Mouse (Mus musculus) cerebellum, postnatal 14 days (tissue): ENCODE data around the gene Pbx3.

Source experiments
- DNase-seq, 2 experiments: peaks; one replicate each; pipeline ENCODE4 v3.0.0; 2021; ENCODE audit warnings: mixed read lengths in 2 of 2

Pbx3 gene

DNA sequence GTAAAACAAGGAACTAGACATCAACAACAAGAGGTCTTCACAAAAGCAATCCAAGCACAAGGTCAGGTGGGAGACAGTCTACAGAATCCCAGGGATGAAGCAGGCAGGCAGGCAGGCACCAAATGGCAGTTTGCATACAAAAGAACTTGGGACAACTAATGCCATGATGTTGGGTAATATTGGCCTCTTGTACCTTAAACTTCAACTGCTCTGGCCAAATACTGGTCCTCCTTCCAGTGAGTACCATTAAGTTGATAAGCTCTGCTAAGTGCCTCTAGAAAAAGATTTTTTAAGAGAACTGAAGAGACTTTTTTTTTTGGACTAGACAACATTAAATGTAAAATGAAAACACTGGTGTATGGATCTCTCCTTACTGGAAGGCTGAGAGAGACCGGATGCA, 83.2 kb downstream of the Pbx3 start:
- no peak for DNase-seq

DNA sequence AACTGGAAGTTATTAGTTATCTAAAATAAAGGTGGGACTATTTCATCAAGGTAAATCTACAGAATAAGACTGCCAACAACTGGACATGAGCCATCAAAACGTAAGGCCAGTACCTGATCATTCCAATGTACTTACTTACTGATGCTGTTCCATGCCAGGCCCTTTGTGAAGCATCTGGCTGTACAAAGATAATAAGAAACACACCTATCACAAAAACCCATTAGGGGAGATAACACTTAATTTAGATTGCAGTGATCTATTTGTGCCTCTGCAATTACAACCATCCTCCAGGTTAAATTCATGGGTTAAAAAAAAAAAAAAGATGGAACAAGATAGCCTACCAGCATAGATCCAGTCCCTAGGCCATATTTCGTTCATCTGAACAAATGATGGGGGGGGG, 88.7 kb downstream of the Pbx3 start:
- DNase-seq, result no peak

DNA sequence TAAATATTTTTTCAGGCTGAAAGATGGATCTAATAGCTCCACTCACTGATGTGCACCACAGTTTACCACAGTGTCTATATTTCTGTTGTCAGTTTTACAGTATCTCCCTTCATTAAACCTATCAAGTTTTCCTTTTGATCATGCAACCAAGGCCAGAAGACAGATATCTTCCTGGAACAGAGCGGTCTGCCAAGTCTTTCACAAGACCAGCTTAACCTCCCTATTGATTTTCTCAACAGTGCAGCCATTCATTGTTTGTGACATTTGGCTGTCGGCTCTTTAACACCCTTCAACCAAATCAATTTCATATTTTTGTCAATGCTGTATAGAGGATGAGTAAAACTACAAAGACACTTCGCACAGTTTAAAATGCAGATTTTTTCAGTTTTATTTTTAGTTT, 91.9 kb downstream of the Pbx3 start:
- DNase-seq, result no peak

DNA sequence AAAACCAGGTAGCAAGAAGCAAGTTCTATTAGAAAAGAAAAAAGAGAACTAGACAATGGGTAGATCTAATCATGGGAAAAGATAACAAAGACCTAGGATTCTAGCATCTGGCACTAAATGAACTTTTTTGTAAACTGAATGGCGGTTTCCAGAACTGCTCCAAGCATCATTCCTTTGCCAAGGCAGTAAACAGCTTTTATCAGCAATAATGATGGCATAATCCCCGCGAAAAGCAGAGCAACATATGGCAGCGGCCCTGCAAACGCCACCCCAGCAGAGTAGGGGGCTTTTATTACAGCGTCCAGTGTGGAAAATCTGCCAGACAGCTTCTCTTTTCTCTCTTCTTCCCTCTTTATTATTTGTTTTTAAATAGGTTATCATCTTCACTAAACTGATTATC, 93.2 kb downstream of the Pbx3 start:
- DNase-seq, result peak in 1 of 2 experiments; percentile 43

- DNase-seq, result peak; percentile 14 to 17
Measured at GRCm38 (mm10) chr2:34275630-34276193, 97.2 kb downstream of the Pbx3 start.

DNA sequence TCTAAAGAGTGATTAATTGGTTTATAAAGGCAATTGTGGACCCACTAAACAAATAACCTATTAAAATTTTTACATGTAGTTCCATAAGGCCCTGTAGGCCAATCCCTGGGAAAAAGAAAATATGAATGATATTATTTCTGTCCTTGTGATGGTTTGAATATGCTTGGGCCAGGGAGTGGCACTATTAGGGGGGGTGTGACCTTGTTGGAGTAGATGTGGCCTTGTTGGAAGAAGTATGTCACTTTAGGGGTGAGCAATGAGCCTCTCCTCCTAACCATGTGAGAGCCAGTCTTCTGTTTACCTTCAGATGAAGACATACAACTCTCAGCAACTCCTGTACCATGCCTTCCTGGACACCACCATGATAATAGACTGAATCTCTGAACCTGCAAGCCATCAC, 110.9 kb downstream of the Pbx3 start:
- DNase-seq, result no peak

- no peak for DNase-seq
Measured at GRCm38 (mm10) chr2:34260653-34261076, 112.3 kb downstream of the Pbx3 start.

- no peak for DNase-seq
Measured at GRCm38 (mm10) chr2:34258256-34258655, 114.7 kb downstream of the Pbx3 start.

DNA sequence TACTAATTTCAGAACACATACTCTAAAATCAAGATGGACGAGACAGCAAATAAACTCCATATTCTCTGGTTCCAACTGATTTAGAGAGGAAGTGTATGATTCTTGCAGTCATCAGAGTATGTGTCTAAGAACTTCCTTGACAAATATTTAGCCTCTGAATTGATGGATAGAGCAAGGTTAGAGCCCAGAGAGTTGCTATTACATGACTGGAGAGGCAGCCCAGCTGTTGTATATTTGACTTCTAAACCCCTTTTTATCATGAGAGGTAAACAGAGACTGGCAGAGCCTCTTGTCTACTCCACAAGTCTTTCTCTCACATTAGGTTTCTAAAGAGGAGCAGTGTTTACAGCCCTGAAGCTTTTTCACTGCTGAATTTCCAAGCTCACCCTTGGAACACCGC, 115.3 kb downstream of the Pbx3 start:
- DNase-seq, result no peak

- DNase-seq, result no peak
Measured at GRCm38 (mm10) chr2:34256000-34256553, 116.9 kb downstream of the Pbx3 start.

DNA sequence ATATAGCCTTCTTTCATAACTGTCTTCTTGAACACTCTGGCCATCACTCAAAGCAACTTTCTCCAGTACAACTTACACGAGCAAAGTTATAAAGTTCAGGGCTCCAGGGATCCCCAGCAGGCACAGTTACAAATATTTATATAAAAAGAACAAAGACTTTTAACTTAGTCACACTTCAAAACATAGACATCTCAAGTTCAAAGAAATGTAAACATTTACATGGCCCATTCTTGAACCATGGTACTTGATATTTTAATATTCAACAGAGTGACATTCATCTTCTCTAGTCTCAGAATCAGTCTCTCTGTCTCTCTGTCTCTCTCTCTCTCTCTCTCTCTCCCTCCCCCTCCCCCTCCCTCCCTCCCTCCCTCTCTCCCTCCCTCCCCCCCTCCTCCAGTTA, 119.3 kb downstream of the Pbx3 start:
- DNase-seq, result no peak

DNA sequence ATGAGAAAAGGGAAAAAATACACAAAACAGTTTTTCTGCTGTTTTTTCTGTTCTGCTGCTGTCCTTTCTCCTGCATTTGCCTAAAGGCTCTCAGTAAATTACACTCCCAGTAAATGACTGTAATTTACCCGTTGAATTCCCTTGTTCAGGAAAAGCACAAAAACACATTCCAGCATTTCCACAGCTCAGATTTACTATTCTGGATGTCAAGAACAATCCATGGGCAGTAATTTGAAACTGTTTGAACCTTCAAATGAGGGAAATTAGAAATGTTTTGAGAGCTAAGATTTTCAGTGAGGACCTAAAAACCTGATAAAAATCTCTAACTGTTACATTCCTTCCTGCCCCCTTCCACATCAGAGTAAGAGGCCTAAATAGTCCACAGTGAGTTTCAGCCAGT, 119.8 kb downstream of the Pbx3 start:
- no peak for DNase-seq

GRCm38 (mm10) chr2:34252286-34252685, 120.7 kb downstream of the Pbx3 start:
- no peak for DNase-seq

DNA sequence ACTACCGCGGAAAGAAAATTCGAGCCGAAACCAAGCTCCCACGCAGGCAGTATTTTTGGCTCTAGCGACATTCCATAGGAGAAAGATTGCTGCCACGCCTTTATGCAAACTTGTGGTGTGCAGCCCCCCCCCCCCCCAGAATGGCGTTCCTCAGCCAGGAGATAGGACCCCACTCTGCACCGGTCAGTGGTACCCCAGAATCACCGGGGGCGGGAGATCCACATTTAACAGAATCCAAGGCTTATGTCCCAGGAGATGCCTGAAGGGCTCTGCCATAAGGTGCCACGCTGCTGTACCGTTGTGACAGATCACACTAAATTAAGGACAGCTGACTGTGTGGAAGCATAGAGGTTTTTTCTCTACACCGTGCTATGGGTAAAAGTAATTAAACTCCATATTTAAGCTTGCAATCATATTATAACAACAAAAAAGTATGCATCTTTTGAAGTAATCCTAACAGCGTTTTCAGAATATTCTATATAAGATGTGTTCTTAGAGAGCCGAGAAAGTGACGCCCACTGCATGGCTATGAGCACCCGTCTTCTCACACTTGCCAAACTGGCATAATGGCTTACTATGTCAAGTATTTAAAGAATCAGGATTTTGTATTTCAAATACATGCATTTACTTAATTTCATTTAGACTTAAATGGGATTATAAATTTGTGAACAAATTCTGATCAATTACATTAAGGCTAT, 122.8 kb downstream of the Pbx3 start:
- DNase-seq, result peak; percentile 30 to 42

DNA sequence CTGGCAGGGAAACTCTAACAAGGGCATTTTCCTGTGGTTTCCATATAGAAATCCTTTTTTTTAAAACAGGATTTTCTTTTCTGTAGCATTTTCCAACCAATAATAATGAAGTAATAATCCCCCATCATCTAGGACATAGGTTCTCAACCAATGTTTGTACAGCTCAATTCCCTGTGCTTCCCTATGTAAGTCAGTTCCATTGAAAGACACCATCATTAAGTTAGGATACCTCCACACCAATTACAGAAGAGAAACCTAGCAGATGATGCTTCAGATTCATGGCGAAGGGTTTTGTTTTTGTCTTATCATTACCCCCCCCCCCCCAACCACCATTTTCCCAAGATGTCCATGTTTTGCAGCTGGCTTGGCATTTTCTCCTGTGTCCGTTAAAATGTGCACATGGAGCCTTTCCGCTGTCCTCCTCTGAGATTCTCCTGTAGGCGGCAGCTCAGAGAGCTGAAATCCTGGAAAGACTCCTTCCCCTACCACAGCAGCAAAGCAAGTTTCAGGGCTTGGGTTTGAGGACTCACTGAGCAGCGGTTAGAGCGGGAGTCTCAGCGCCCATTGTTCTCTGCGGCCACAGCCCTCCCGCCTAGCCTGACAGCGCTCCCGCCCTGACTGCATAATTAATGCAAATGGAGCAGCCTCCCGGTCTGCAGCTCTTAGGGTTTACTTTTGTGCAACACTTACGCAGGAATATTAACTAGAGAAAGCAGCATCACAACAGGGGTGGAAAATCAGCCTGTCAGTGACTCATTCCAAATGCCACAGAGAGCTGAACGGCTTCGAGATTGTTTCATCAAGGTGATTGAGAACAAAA, 123.6 kb downstream of the Pbx3 start:
- DNase-seq, result peak; percentile 65 to 67

DNA sequence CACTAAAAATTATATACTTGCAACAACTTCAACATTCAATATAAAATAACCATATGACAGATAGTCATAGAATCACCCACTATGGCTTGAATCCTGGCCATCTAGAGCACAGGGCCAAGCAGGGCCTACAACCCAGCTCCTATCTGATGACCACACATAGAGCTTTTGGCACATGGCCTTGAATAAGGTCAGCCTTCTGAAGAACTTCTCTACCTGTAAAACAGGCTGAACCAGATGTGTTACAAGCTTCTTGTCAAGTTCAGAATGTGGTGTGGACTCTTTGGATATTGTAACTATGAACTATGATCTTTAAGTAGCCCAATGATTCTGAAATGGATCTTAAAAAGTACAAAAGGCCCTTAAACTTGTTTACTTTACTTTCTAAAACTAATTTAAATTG, 132.1 kb downstream of the Pbx3 start:
- DNase-seq, result no peak

DNA sequence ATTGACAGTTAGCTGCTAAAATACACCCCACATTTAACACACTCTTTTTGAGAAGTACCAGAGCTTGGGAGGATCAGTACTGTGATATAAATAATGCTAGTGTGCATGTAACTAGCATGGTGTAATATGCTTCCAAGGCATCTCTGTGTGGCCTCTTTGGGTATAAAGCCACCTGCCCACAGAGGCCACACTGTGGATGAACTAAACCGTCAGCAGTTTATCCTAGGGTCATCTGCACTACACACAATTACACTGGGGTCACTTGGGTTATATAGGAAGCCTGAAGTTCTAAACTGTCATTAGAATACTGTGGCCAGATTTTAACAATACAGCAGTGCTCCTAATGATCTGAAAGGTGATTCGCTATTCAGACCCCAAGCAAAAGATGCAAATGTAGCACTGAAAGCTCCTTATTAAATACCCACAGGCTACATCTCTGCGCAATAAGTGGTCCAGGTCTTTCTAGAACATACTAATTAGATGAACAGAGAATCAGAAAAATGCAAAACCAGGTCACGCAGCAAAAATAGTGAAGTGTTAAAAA, 133.6 kb downstream of the Pbx3 start:
- no peak for DNase-seq

DNA sequence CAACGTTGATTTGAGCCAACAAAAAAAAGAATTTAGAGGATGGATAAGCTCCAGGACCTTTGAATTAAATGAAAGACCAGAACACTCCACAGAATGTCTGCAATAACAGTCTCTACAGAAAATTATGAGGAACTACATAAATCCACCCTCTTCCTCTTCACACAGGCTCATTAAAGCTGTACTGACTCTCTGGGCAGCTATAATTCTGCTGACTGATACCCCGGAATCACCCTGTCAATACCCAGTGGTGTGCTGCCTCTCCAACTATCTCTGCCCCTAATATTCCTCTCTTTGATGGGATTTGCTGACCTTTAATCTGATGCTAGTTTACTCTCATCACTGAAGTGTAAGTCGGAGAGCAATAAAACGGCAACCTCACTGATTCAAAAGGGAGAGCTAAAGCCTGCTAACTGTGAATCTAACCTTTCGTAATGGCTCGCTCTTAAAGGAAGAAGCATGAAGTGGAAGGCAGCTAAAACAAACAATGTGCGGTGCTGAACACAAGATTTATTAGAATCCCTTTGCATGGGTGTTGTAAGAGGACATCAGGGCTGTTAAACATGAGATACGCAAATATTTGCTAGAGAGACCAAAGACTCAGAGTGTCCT, 137.4 kb downstream of the Pbx3 start:
- no peak for DNase-seq

GRCm38 (mm10) chr2:34234274-34234673, 138.7 kb downstream of the Pbx3 start:
- no peak for DNase-seq

- no peak for DNase-seq
Measured at GRCm38 (mm10) chr2:34233271-34233670, 139.7 kb downstream of the Pbx3 start.

DNA sequence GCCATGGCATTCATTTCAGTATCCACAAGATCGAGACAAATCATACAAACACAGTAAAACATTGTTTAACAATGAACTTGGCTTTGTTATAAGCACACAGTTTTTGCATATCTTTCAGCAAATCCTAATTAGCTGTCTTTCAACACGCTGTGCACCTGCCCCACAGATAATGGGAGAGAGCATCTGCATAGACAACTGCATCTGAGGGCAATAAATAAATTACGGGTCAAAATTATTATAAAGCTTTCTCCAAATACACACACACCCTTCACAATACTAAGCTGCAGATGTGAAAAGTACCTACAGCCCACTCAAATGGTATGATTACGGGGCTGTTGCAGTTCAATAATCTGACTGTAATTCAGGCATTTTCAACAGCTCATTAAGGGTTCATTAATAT, 145.3 kb downstream of the Pbx3 start:
- no peak for DNase-seq

- DNase-seq, result no peak
Measured at GRCm38 (mm10) chr2:34225470-34225869, 147.5 kb downstream of the Pbx3 start.

- no peak for DNase-seq
Measured at GRCm38 (mm10) chr2:34221477-34221876, 151.5 kb downstream of the Pbx3 start.
